Mouse (Mus musculus): ENCODE results near the gene Olfr671. TPM values are rescaled to one million over a fixed set of nuclear protein-coding genes. Genes with fewer than 3 reads are reported as not detected.
"Not testable (repeated sequence)": the region's sequence is repeated elsewhere in the genome, so short reads cannot be mapped to it uniquely, and the experiment has no call there.

Olfr671 gene
- total RNA-seq (2021) = not detected

DNA sequence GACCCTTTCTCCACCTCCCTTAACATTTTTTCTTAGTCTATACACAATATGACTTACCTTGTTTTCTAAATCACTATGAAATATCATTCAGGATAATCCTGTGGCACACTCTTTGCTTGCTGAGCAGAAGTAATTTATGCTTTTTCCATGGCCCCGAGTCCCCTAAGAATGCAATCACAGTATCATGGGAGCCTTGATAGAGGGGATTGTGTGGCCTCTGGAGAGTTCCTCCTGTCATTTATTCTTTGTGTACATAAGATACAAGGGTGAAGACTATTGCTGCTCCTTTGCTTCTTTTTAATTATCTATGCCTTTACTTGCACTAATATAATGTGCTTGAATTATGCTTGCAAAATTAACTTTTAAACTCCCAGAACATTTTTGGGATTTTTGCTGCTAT is at the start of gene Olfr671:
Olfr671 (minus strand) TSS at position 101 of the 400 bp plus-strand sequence.
- no peak for DNase-seq
- intact Hi-C loops (cut with DNase I) = no loop called here

DNA sequence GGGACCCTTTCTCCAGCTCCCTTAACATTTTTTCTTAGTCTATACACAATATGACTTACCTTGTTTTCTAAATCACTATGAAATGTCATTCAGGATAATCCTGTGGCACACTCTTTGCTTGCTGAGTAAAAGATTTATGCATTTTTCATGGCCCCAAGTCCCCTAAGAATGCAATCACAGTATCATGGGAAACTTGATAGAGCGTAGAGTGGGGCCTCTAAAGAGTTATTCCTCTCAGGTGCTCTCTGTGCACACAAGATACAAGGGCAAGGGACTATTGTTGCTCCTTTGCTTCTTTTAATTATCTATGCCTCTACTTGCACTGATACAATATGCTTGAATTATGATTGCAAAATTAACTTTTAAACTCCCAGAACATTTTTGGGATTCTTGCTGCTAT is 49.4 kb upstream of the Olfr671 start, which contains the start of gene Olfr675:
Olfr675 (minus strand) TSS at position 101 of the 400 bp plus-strand sequence.
- intact Hi-C loops (cut with DNase I) = no loop called here
- no peak for DNase-seq

DNA sequence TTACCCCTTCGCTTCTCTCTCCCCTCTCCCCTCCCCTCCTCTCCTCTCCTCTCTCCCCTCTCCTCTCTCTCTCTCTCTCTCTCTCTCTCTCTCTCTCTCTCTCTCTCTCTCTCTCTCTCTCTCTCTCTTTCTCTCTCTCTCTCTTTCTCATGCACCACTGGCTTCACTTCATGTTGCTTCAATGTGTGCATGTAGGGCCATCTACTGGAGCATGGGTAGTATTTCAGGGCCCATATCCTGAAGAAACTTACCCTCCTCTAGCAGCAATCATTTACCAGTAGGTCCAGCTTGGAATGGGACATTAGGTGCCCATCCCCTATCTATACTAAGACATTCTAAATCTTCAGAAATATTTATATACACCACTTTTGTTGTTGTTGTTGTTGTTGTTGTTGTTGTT is 43.6 kb upstream of the Olfr671 start:
- DNase-seq = no peak
- intact Hi-C loops (cut with DNase I) = no loop called here

DNA sequence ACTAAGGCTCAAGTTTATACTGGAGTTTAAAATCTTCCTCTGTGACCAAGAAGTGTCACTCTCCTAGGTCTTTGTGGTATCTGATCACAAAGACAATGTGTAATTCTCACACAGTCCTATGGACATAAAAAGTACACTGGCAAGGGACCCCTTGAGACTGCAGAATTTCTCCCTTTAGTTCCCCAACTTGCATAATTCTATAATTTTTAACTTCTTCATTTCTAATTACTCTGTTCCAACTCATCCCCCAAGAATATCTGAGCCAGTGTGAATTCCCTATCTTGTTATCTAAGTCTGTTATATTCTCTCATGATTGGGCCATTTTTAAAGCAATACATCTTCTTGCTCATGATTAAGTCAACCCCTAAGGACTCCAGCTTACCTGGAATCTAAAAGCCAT is 23.0 kb upstream of the Olfr671 start, which contains the start of gene Olfr672:
Olfr672 (minus strand) TSS at position 101 of the 400 bp plus-strand sequence.
- intact Hi-C loops (cut with DNase I) = no loop called here
- no peak for DNase-seq

DNA sequence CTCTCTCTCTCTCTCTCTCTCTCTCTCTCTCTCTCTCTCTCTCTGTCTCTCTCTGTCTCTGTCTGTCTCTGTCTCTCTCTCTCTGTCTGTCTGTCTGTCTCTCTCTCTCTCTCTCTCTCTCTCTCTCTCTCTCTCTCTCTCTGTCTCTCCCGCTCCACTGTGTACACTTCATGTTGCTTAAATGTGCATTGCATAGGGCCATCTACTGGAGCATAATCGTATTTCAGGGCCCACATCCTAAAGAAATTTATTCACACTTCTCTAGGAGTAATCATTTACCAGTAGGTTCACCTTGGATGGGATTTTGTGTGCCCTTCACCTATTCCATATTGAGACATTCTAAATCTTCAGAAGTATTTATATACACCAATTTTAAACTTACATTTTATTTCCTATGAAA is 6.4 kb downstream of the Olfr671 start:
- intact Hi-C loops (cut with DNase I); DNase-seq: not testable (repeated sequence)

DNA sequence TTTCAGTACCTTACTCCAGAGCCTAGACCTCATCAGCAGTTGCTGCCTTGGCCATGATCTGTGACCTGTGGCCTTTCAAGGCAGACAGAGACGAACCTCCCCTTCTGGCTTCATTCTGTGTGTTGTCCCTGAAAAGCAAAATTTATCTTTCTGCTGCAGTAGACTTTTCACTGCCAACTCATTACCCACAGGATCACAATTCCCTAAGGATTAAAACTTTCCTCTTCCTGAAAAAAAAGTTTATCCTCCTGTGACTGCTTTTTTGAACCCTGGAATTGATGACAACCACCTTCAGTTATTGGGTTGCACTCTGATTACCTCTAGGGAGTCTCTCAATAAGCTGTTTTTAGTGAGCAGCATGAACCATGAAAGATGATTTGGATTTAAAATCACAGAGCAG is 16.4 kb downstream of the Olfr671 start, which contains the start of gene Olfr670:
Olfr670 (minus strand) TSS at position 101 of the 400 bp plus-strand sequence.
- intact Hi-C loops (cut with DNase I) = no loop called here
- no peak for DNase-seq

DNA sequence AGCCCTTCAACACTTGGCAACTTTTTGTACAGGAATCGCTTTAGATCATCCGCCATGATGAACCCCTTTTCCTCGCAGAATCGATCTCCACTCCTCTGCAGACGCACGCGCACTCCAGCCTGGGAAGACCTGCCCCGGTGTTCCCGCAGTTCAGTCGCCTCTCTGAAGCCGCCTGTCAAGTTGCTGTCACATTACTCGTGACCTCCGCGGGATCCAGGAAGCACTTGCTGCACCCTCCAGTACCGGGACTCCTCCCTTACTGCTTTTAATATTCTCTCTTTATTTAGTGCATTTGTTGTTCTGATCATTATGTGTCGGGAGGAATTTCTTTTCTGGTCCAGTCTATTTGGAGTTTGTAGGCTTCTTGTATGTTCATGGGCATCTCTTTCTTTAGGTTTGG is 28.7 kb downstream of the Olfr671 start:
- intact Hi-C loops (cut with DNase I); DNase-seq: not testable (repeated sequence)

DNA sequence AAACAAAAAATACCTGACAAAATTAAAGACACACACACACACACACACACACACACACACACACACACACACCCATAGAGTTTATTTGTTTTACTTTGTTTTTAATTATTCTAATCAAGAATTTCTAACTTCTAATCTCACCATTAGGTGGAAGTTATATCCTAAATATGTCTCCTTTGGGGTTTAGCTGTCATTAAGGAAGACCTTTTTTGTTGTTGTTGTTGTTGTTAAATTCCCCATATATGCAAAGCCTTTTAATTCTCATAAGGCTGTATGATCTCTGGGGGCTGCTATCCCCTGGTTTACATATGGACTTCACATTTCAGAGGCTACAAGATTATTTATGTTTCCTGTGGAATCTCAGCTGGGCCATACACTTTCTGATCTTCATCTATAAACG is 45.0 kb downstream of the Olfr671 start, which contains the start of gene Olfr669:
Olfr669 (plus strand) TSS at position 301 of the 400 bp plus-strand sequence.
- intact Hi-C loops (cut with DNase I) = no loop called here
- DNase-seq = no peak

DNA sequence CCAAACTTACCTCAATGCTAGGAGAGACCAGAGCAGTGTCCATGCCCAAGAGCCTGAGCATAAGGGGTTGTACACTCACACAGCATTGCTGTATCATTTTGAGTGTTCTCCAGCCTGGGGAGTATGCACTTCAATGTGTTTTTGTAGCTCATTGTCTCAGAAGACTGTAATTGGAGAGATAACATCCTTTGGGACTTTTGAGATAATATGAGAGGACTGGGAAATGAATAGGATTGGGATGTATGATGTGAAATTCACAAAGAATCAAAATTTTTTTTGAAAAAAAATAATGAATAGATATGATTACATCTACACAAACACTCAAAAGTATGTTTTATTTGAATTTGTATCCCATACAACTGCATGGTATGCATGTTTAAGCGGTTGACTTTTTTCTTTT is 51.0 kb downstream of the Olfr671 start, which contains the start of gene Olfr668:
Olfr668 (minus strand) TSS at position 101 of the 400 bp plus-strand sequence.
- intact Hi-C loops (cut with DNase I) = no loop called here
- DNase-seq = no peak

Other genes with a start within 250 kb of the Olfr671 start
- not detected for gene Usp17le, start 201.7 kb downstream of the Olfr671 start, total RNA-seq (2021)
- not detected for gene Usp17lb, start 136.5 kb downstream of the Olfr671 start, total RNA-seq (2021)
- not detected for gene Usp17la, start 122.1 kb downstream of the Olfr671 start, total RNA-seq (2021)
- not detected for gene Olfr665, start 101.1 kb downstream of the Olfr671 start, total RNA-seq (2021)
- gene Olfr666, start 83.2 kb downstream of the Olfr671 start, total RNA-seq (2021) = not detected
- gene Olfr667, start 57.6 kb downstream of the Olfr671 start, total RNA-seq (2021) = not detected
- gene Olfr668, start 51.1 kb downstream of the Olfr671 start, total RNA-seq (2021) = not detected
- not detected for gene Olfr669, start 44.9 kb downstream of the Olfr671 start, total RNA-seq (2021)
- not detected for gene Olfr670, start 16.5 kb downstream of the Olfr671 start, total RNA-seq (2021)
- gene Olfr672, start 22.9 kb upstream of the Olfr671 start, total RNA-seq (2021) = not detected
- gene Olfr675, start 49.3 kb upstream of the Olfr671 start, total RNA-seq (2021) = not detected
- gene Olfr676, start 53.6 kb upstream of the Olfr671 start, total RNA-seq (2021) = not detected
- not detected for gene Olfr677, start 72.2 kb upstream of the Olfr671 start, total RNA-seq (2021)
- not detected for gene Olfr678, start 85.3 kb upstream of the Olfr671 start, total RNA-seq (2021)
- not detected for gene Olfr679, start 102.1 kb upstream of the Olfr671 start, total RNA-seq (2021)
- not detected for gene Olfr680-ps1, start 113.7 kb upstream of the Olfr671 start, total RNA-seq (2021)
- not detected for gene Olfr681, start 137.7 kb upstream of the Olfr671 start, total RNA-seq (2021)
- gene Olfr683, start 167.9 kb upstream of the Olfr671 start, total RNA-seq (2021) = not detected
- not detected for gene Olfr684, start 184.5 kb upstream of the Olfr671 start, total RNA-seq (2021)
- not detected for gene Olfr685, start 206.9 kb upstream of the Olfr671 start, total RNA-seq (2021)
- gene Olfr686, start 228.4 kb upstream of the Olfr671 start, total RNA-seq (2021) = not detected